Mouse (Mus musculus) lung, postnatal 0 days (tissue): ENCODE results near the gene Soga1. TPM values are rescaled to one million over a fixed set of nuclear protein-coding genes. Genes with fewer than 3 reads are reported as not detected.

Experiments
- ATAC-seq: fragments of 200-750 bp; cut with Nextera tagmentation; 2 replicates; pipeline ENCODE4 v1.8.0; 2017; ENCODE audit warnings: moderate library complexity
- DNase-seq: peaks from one replicate; pipeline ENCODE4 v3.0.0-alpha.2; 2016; ENCODE audit warnings: low spot score
- H3K27ac ChIP-seq: fragments of 300-500 bp; sonication (generic); 2 replicates; pipeline ENCODE4 v1.5.1; 2014; ENCODE audit warnings: antibody characterized with exemption, mild to moderate bottlenecking, low read length, mixed read lengths
- H3K27me3 ChIP-seq: fragments of 300-500 bp; sonication (generic); replicated peaks from 2 replicates; pipeline ENCODE4 v1.6.1; 2014; ENCODE audit warnings: low read length, mixed read lengths; ENCODE audit not compliant: insufficient read depth
- H3K36me3 ChIP-seq: fragments of 300-500 bp; sonication (generic); 2 replicates; pipeline ENCODE4 v1.6.1; 2014; ENCODE audit warnings: low read length, mixed read lengths; ENCODE audit not compliant: insufficient read depth
- H3K4me1 ChIP-seq: fragments of 300-500 bp; sonication (generic); 2 replicates; pipeline ENCODE4 v1.6.1; 2014; ENCODE audit warnings: antibody characterized with exemption, low read depth, low read length, mixed read lengths; ENCODE audit not compliant: insufficient read depth
- H3K4me2 ChIP-seq: fragments of 300-500 bp; sonication (generic); replicated peaks from 2 replicates; pipeline ENCODE4 v1.6.1; 2014; ENCODE audit warnings: low read depth, mild to moderate bottlenecking, low read length, moderate library complexity, mixed read lengths
- H3K4me3 ChIP-seq: fragments of 300-500 bp; sonication (generic); 2 replicates; pipeline ENCODE4 v1.5.1; 2014; ENCODE audit warnings: low read depth, low read length
- H3K9ac ChIP-seq: fragments of 300-500 bp; sonication (generic); replicated peaks from 2 replicates; pipeline ENCODE4 v1.6.1; 2014; ENCODE audit warnings: low read depth, mild to moderate bottlenecking
- H3K9me3 ChIP-seq: fragments of 300-500 bp; sonication (generic); 2 replicates; pipeline ENCODE4 v1.6.1; 2016; ENCODE audit warnings: low read length, mixed read lengths
- CTCF ChIP-seq: IDR thresholded peaks from 2 replicates; pipeline ENCODE4 v1.5.1; 2016; ENCODE audit warnings: antibody characterized with exemption, mild to moderate bottlenecking
- EP300 ChIP-seq: IDR thresholded peaks from 2 replicates; pipeline ENCODE4 v1.6.1; 2016; ENCODE audit warnings: antibody characterized with exemption, mild to moderate bottlenecking, control low read depth
- WGBS: fragments of 180-500 bp; shearing (Covaris S2); extraction: QIAGEN DNeasy Blood & Tissue Kit; methylation state at CpG from one replicate; pipeline ENCODE4 v1.1.7; 2014; 5-methylcytosine and 5-hydroxymethylcytosine counted together
- polyA plus RNA-seq: library from polyadenylated mRNA; unstranded; fragments of >200 nt; fragmentation: Nextera tagmentation; extraction: Ambion mirVana; gene quantifications from 2 replicates; pipeline ENCODE4 v1.2.1, GENCODE M21; 2015

The Soga1 gene
- polyA plus RNA-seq, 1 experiment from 2014 or later, result 2.5 TPM

DNA sequence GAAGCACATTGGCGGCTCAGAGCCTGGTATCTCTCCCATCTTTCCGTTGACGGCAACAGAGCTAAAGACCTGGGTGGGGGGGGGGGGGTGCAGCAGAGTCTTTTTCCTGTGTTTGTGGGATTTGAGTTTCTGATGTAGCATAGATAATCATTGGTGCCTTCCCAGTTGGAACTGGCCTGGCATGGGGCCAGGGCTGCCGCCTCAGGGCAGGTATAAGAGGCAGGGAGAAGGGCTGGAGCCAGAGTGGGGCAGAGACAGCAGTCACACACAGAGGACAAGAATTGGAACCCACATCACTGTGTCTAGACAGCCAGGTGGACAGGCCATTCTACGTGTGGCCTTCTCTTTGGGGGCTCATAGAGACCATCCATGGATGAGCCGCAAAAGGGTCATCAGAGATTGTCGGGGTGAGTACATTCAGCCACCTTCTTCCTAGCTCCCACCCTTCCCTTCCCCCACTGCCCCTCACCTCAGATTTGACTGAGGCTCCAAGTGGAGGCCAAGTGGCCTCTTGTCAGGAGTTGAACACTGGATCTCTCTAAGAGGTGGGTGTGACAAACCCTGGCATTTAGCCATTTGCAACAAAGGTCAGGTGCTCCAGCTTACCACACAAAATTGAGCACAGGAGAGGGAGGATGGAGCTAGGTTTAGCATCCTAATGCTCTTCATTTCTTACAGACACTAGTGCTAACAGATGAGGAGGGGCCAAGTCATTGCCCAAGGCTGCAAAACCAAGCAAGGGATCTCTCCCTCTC is 6.0 kb upstream of the Soga1 start:
- DNase-seq (peak; percentile 67), ATAC-seq (peak; percentile 55)
- TF ChIP-seq CTCF, result no peak
- TF ChIP-seq EP300, result 0 out of 2 replicates have a peak, but pooled peaks have one; percentile 23
- Histone ChIP-seq H3K4me1 (no peaks in the 10 kb centered on the region), H3K27ac (no peak overlapping the region), H3K9me3 (no peaks in the 10 kb centered on the region), H3K36me3 (no peaks in the 10 kb centered on the region), H3K4me3 (no peak overlapping the region), H3K27me3 (no peaks in the 10 kb centered on the region), H3K9ac (no peak overlapping the region), H3K4me2 (no peak overlapping the region)
- WGBS, result 66% methylated on average over 7 of the region's 7 CpGs

GRCm38 (mm10) chr2:157081960-157082359 is 2.9 kb upstream of the Soga1 start:
- TF ChIP-seq EP300 (no peak), CTCF (no peak)
- no peak overlapping the region for H3K9ac ChIP-seq
- H3K36me3 ChIP-seq, result no peaks in the 10 kb centered on the region
- H3K4me3 ChIP-seq, result no peak overlapping the region
- no peaks in the 10 kb centered on the region for H3K27me3 ChIP-seq
- ATAC-seq, result no peak
- H3K4me1 ChIP-seq, result peaks cover 5% of the 10 kb centered on the region; the same call in 1 of the 2 replicates
- no peak for DNase-seq
- no peak overlapping the region for H3K4me2 ChIP-seq
- no peak overlapping the region for H3K27ac ChIP-seq
- H3K9me3 ChIP-seq, result no peaks in the 10 kb centered on the region
- 38% methylated on average over 7 of the region's 7 CpGs for WGBS

- Histone ChIP-seq H3K9me3 (no peaks in the 10 kb centered on the region), H3K4me2 (no peak overlapping the region), H3K27me3 (no peaks in the 10 kb centered on the region), H3K4me1 (peaks cover 11% of the 10 kb centered on the region; the same call in 1 of the 2 replicates), H3K4me3 (no peak overlapping the region), H3K9ac (no peak overlapping the region), H3K27ac (no peak overlapping the region), H3K36me3 (no peaks in the 10 kb centered on the region)
- ATAC-seq, result no peak
- TF ChIP-seq CTCF (no peak), EP300 (no peak)
- no peak for DNase-seq
- 93% methylated on average over 8 of the region's 8 CpGs for WGBS
Measured at GRCm38 (mm10) chr2:157081331-157081730, 2.3 kb upstream of the Soga1 start.

- H3K4me2 ChIP-seq, result peak overlapping the region; percentile 83
- H3K36me3 ChIP-seq, result no peaks in the 10 kb centered on the region
- no peaks in the 10 kb centered on the region for H3K9me3 ChIP-seq
- TF ChIP-seq CTCF (no peak), EP300 (no peak)
- peak overlapping the region; percentile 86 for H3K4me3 ChIP-seq
- WGBS, result 14% methylated on average over 16 of the region's 16 CpGs
- DNase-seq, result no peak
- peaks cover 23% of the 10 kb centered on the region; the same call in 1 of the 2 replicates for H3K4me1 ChIP-seq
- H3K27ac ChIP-seq, result peak overlapping the region; percentile 95
- H3K27me3 ChIP-seq, result no peaks in the 10 kb centered on the region
- no peak for ATAC-seq
- H3K9ac ChIP-seq, result peak overlapping the region; percentile 88; the same call in 1 of the 2 replicates
Measured at GRCm38 (mm10) chr2:157079701-157080180, 687 bp upstream of the Soga1 start.

- Histone ChIP-seq H3K4me1 (peaks cover 31% of the 10 kb centered on the region; the same call in 1 of the 2 replicates), H3K27me3 (no peaks in the 10 kb centered on the region), H3K27ac (peak overlapping the region; percentile 95), H3K9me3 (no peaks in the 10 kb centered on the region), H3K36me3 (no peaks in the 10 kb centered on the region), H3K4me2 (peak overlapping the region; percentile 83), H3K4me3 (peak overlapping the region; percentile 86), H3K9ac (peak overlapping the region; percentile 88)
- TF ChIP-seq CTCF, result no peak
- WGBS, result 2% methylated on average over 66 of the region's 79 CpGs
- peak; percentile 4 for ATAC-seq
- peak; percentile 45 for DNase-seq
Measured at GRCm38 (mm10) chr2:157078059-157078792, 828 bp downstream of the Soga1 start.

DNA sequence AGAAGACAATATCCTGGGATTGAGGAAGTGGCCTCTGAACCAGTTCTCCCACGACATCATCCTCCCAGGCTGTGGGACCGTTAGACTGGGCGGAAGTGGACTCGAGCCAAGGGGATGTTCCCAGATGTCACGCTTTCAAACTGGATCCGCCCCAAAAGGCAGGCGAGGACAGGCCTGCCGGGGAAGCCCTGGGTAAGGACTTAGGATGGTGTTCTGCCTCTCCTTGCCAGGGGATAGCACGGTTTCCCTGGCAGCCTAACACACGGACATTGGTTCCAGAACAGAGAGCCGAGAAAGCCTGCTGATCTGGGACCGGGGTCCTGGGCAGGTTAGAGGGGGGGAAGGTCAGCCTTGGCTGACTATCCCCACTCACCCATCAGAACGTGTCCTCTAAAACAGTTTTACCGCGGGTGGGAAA is 1.4 kb downstream of the Soga1 start:
- Histone ChIP-seq H3K4me2 (peak overlapping the region; percentile 83), H3K4me1 (peaks cover 32% of the 10 kb centered on the region), H3K4me3 (peak overlapping the region; percentile 86), H3K9me3 (no peaks in the 10 kb centered on the region), H3K36me3 (no peaks in the 10 kb centered on the region), H3K27ac (peak overlapping the region; percentile 95), H3K9ac (peak overlapping the region; percentile 88), H3K27me3 (no peaks in the 10 kb centered on the region)
- peak; percentile 92 for DNase-seq
- WGBS, result 3% methylated on average over 15 of the region's 15 CpGs
- TF ChIP-seq CTCF (no peak), EP300 (peak; percentile 86)
- peak; percentile 48 for ATAC-seq
